Mouse (Mus musculus) cerebellum, adult 2 months (tissue): ENCODE data around the gene Gm10134. TPM values are rescaled to one million over a fixed set of nuclear protein-coding genes. Genes with fewer than 3 reads are reported as not detected.
"Not testable (repeated sequence)": the region's sequence is repeated elsewhere in the genome, so short reads cannot be mapped to it uniquely, and the experiment has no call there.

Experiments used
- DNase-seq, 2 experiments: peaks; one replicate each; pipeline ENCODE4 v3.0.0; 2021
- H3K27ac ChIP-seq: fragments of 200-500 bp; 2 replicates; pipeline ENCODE4 v1.5.1; 2012; ENCODE audit warnings: low read length, control low read depth, inconsistent platforms; ENCODE audit not compliant: insufficient read depth
- H3K27me3 ChIP-seq: fragments of 200-500 bp; 2 replicates; pipeline ENCODE4 v1.6.1; 2012; ENCODE audit warnings: inconsistent platforms, mild to moderate bottlenecking, low read length, moderate library complexity; ENCODE audit not compliant: control insufficient read depth, insufficient read depth
- H3K4me1 ChIP-seq: fragments of 200-500 bp; 2 replicates; pipeline ENCODE4 v1.6.1; 2011; ENCODE audit warnings: low read length; ENCODE audit not compliant: control insufficient read depth, insufficient read depth
- H3K4me3 ChIP-seq: fragments of 200-500 bp; replicated peaks from 2 replicates; pipeline ENCODE3; 2011; ENCODE audit warnings: mild to moderate bottlenecking, low read depth, low read length, control low read depth; ENCODE audit not compliant: insufficient read depth
- CTCF ChIP-seq: fragments of 200-500 bp; IDR thresholded peaks from 2 replicates; pipeline ENCODE4 v1.5.1; 2011; ENCODE audit warnings: low read depth, mild to moderate bottlenecking, control low read depth, low read length, moderate library complexity, borderline replicate concordance; ENCODE audit not compliant: insufficient read depth
- POLR2A ChIP-seq: fragments of 200-500 bp; IDR thresholded peaks from 2 replicates; pipeline ENCODE4 v1.6.1; 2011; ENCODE audit warnings: low read length, control low read depth, borderline replicate concordance; ENCODE audit not compliant: insufficient read depth
- WGBS: fragments of 180-500 bp; shearing (Covaris S2); methylation state at CpG from one replicate; pipeline ENCODE4 v1.1.7; 2018; 5-methylcytosine and 5-hydroxymethylcytosine counted together
- polyA plus RNA-seq: library from polyadenylated mRNA; depleted of rRNA; stranded (reverse); fragments of >200 nt; gene quantifications from 2 replicates; pipeline ENCODE4 v1.2.3, GENCODE M21; 2012

Gene Gm10134
- polyA plus RNA-seq, 1 experiment = not detected

DNA sequence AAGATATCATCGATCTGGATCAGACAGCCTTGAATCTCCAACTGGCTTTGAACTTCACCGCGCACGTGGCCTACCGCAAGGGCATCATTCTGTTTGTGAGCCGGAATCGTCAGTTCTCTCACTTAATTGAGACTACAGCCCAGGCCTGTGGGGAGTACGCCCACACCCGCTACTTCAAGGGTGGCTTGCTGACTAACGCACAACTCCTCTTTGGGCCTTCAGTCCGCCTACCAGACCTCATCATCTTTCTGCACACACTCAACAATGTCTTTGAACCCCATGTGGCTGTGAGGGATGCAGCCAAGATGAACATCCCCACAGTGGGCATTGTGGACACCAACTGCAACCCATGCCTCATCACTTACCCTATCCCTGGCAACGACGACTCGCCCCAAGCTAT is 36.4 kb upstream of the Gm10134 start:
- Histone ChIP-seq H3K27me3 (no peaks in the 10 kb centered on the region), H3K4me1 (peaks cover 3% of the 10 kb centered on the region), H3K4me3 (no peak overlapping the region), H3K27ac (no peak overlapping the region)
- DNase-seq = no peak
- no peak for TF ChIP-seq CTCF
- TF ChIP-seq POLR2A = no peak
- whole genome bisulfite sequencing = 99% methylated on average over 14 of the region's 14 CpGs

DNA sequence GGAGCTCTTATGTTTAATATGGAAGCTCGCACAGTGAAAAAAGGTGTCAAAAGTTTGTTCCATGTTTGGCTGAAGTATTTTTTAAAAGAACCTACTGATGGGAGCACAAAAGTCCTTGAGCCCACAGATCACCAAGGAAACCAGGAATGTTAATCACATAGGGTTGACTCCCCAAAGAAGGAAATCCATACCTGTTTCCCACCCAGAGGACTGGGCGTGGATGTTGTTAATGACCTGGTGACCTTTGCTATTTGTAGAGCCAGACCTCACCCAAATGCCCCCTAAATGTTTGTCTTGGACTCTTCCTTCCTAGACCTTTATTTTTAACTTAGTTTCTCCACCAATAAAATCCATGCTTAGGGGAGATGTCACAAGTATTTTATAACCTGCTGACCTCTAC is 35.3 kb upstream of the Gm10134 start:
- TF ChIP-seq CTCF = no peak
- no peak for TF ChIP-seq POLR2A
- no peak for DNase-seq
- H3K27me3 ChIP-seq = no peaks in the 10 kb centered on the region
- H3K4me3 ChIP-seq = no peak overlapping the region
- H3K27ac ChIP-seq = no peak overlapping the region
- WGBS = 99% methylated on average over 2 of the region's 2 CpGs
- H3K4me1 ChIP-seq = peaks cover 3% of the 10 kb centered on the region

DNA sequence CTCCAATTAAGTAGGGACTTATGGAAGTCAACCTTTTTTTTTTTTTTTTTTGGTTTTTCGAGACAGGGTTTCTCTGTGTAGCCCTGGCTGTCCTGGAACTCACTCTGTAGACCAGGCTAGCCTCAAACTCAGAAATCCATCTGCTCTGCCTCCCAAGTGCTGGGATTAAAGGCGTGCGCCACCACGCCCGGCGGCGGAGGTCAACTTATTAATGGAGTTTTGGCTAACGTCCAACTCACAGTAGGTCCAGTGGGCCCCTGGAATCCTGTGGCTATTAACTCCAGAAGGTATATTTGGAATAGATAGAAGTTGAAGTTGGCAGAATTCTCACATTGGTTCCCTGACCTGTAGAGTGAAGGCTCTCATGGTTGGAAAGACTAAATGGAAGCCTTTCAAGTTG is 33.9 kb upstream of the Gm10134 start:
- H3K27ac ChIP-seq, H3K27me3 ChIP-seq, DNase-seq, H3K4me1 ChIP-seq, H3K4me3 ChIP-seq: not testable (repeated sequence)
- 94% methylated on average over 8 of the region's 8 CpGs for WGBS

- DNase-seq, H3K4me1 ChIP-seq, H3K27me3 ChIP-seq, H3K4me3 ChIP-seq, H3K27ac ChIP-seq: not testable (repeated sequence)
- WGBS = 87% methylated on average over 5 of the region's 5 CpGs
These were observed 27.9 kb upstream of the Gm10134 start for GRCm38 (mm10) chr2:28477993-28478392.

- H3K4me1 ChIP-seq = peaks cover 3% of the 10 kb centered on the region
- no peak for DNase-seq
- H3K27ac ChIP-seq = no peak overlapping the region
- no peak overlapping the region for H3K4me3 ChIP-seq
- 73% methylated on average over 20 of the region's 20 CpGs for WGBS
- TF ChIP-seq POLR2A (no peak), CTCF (no peak)
- no peaks in the 10 kb centered on the region for H3K27me3 ChIP-seq
These were observed 26.4 kb upstream of the Gm10134 start for GRCm38 (mm10) chr2:28479208-28480204.

DNA sequence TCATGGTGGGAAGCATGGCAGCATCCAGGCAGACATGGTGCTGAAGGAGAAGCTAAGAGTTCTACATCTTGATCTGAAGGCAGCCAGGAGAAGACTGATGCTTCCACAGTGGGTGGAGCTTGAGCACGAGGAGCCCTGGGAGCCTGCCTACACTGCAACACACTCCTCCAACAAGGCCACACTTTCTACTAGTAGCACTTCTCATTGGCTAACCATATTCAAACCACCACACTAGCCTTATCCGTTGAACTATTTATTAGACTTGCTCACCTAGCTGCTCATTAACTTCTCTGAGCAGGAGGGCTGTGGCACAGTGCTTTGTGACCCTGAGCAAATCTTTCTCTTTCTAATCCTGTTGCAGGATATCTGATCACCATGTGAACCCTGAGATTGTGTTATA is 22.0 kb upstream of the Gm10134 start:
- TF ChIP-seq POLR2A = no peak
- TF ChIP-seq CTCF = no peak
- no peaks in the 10 kb centered on the region for H3K27me3 ChIP-seq
- DNase-seq = no peak
- H3K27ac ChIP-seq = no peak overlapping the region
- peaks cover 3% of the 10 kb centered on the region for H3K4me1 ChIP-seq
- WGBS = 73% methylated on average over 2 of the region's 2 CpGs
- H3K4me3 ChIP-seq = no peak overlapping the region

DNA sequence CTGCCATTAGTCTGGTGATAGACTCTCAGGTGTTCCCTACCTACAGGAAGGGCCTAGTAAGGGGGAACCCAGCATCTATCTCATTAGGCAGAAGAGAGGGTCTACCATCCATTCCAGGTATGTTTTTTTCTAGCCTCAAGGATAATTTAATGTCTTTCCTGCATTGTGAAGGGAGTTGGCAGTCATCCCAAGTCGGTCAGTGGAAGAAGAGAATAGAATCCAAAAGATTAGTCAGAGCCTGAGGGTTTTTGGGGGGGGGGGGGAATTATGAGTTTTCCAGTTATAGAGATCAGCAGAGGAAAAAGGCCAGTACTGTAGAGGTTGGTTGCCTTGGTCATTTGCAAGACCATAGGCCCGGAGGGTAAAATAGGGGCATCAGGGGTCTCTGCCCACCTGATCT is 11.4 kb upstream of the Gm10134 start:
- Histone ChIP-seq H3K27me3 (no peaks in the 10 kb centered on the region), H3K4me3 (no peak overlapping the region), H3K4me1 (no peaks in the 10 kb centered on the region), H3K27ac (no peak overlapping the region)
- TF ChIP-seq POLR2A = no peak
- no peak for TF ChIP-seq CTCF
- DNase-seq = no peak
- WGBS = 62% methylated on average over 2 of the region's 2 CpGs

GRCm38 (mm10) chr2:28495207-28495756 is 10.6 kb upstream of the Gm10134 start:
- no peak for TF ChIP-seq POLR2A
- H3K27ac ChIP-seq = no peak overlapping the region
- H3K4me3 ChIP-seq = no peak overlapping the region
- H3K27me3 ChIP-seq = no peaks in the 10 kb centered on the region
- DNase-seq = no peak
- WGBS = 82% methylated on average over 14 of the region's 14 CpGs
- H3K4me1 ChIP-seq = no peaks in the 10 kb centered on the region
